9 mouse cellular contexts compared by ENCODE assay signal in the genomic region with DNA sequence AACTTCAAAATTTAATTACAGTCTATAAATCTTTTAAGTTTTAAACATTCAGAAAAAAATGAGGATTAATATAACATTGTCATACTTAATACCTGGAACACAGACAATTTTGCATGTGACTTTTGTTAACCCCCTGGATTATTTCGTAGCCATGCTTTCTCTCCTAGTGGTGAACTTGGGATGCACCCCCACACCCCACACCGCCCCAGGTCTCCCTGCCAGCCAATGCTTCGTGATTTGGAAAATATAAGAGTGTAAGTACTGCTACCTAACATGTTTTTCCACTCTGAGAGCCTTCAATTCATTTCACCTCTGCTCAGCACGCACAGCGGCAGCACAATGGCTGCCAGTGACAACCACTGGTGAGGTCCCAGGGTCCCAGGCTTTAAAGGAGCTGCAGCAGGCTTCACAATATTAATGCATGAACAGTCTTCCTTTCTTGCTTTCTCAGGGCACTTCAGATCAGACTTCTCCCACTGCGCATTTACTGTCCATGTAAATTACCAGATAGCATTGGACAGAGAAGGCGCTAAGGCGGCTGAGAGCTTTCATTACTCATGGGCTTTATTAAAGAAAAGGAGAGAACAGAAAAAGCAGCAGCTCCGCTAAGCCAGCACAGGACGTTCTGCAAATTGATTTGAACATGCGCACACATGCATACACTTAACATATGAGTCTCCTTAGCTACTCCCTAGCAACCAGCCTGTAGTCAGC.
A peak's percentile ranks its signal among the peaks of the same experiment; 100 is the strongest.
DNase-seq lines count a peak whose midpoint lies in the region; ATAC-seq lines count a peak whose summit lies in the region.
"Had no signal": no experiment of that assay in that cellular context is flagged by ENCODE, and none has a peak within 500 bp of the region (broad histone marks: within the 10 kb centered on the region; RNA-seq: fewer than 3 reads in every experiment).

No protein-coding gene starts in this region.

- intact Hi-C loops in left cerebral cortex, postnatal 36 days (cut with DNase I), result loop anchor here (10.0 kb wide), 1 partner anchor 107 kb away; no protein-coding TSS in a partner anchor

- no peak overlapping the region for H3K27ac ChIP-seq in embryonic facial prominence, embryonic 15.5 days (replicated peaks)
- peak overlapping the region; percentile 90 for H3K27ac ChIP-seq in neural tube, embryonic 15.5 days (replicated peaks)
- H3K27ac ChIP-seq: kidney, postnatal 0 days had no signal

- peak overlapping the region; percentile 21; the same call in 1 of the 2 replicates for H3K4me2 ChIP-seq in embryonic facial prominence, embryonic 15.5 days (replicated peaks)
- H3K4me2 ChIP-seq in neural tube, embryonic 15.5 days, result peak overlapping the region; percentile 56

- no peak overlapping the region for H3K9ac ChIP-seq in embryonic facial prominence, embryonic 15.5 days
- H3K9ac ChIP-seq in neural tube, embryonic 15.5 days (replicated peaks), result peak overlapping the region; percentile 40

- ATAC-seq in embryonic facial prominence, embryonic 15.5 days (ENCODE audit: insufficient number of reproducible peaks, low FRiP score, low TSS enrichment, low read depth), result peak; percentile 55; the same call in 1 of the 2 replicates
- peak; percentile 82 for ATAC-seq in neural tube, embryonic 15.5 days (ENCODE audit: low FRiP score)

- WGBS in embryonic facial prominence, embryonic 15.5 days, result 43% methylated on average over 11 of the region's 11 CpGs
- WGBS in neural tube, embryonic 15.5 days, result 26% methylated on average over 11 of the region's 11 CpGs

- no peak overlapping the region for H3K4me3 ChIP-seq in embryonic facial prominence, embryonic 15.5 days (replicated peaks)
- peak overlapping the region; percentile 32 for H3K4me3 ChIP-seq in neural tube, embryonic 15.5 days (replicated peaks)

- peaks cover 17% of the 10 kb centered on the region; the same call in 1 of the 2 replicates for H3K4me1 ChIP-seq in embryonic facial prominence, embryonic 15.5 days
- H3K4me1 ChIP-seq in neural tube, embryonic 15.5 days, result peaks cover 34% of the 10 kb centered on the region

- peak; percentile 6 for DNase-seq in embryo, embryonic 10 days (ENCODE audit: low spot score)
- no peak for DNase-seq in embryo, embryonic 9.5 days (ENCODE audit: extremely low spot score)
- peak; percentile 15 to 30 for DNase-seq in left cerebral cortex, postnatal 36 days (ENCODE audit: low spot score in 2 of 2)
- no peak for DNase-seq in kidney, postnatal 36 days
- no peak for DNase-seq in kidney, adult 9 months
- DNase-seq in cerebellum, adult 8-10 months, result no peak

- H3K9me3 ChIP-seq in embryonic facial prominence, embryonic 15.5 days (replicated peaks), result no peaks in the 10 kb centered on the region
- no peaks in the 10 kb centered on the region for H3K9me3 ChIP-seq in neural tube, embryonic 15.5 days (replicated peaks)

- H3K27me3 ChIP-seq in embryonic facial prominence, embryonic 15.5 days, result no peaks in the 10 kb centered on the region
- H3K27me3 ChIP-seq in neural tube, embryonic 15.5 days (replicated peaks), result no peaks in the 10 kb centered on the region

- peaks cover 9% of the 10 kb centered on the region for H3K36me3 ChIP-seq in embryonic facial prominence, embryonic 15.5 days
- no peaks in the 10 kb centered on the region for H3K36me3 ChIP-seq in neural tube, embryonic 15.5 days

Comparison
In these comparisons a context has a peak if more than half of its experiments do, and no peak if none do; other contexts are left out.
1. DNase-seq: peak in embryo, embryonic 10 days (single experiment) and left cerebral cortex, postnatal 36 days (2 of 2); none in embryo, embryonic 9.5 days (single experiment), kidney, postnatal 36 days (0 of 2), kidney, adult 9 months (single experiment) and cerebellum, adult 8-10 months (single experiment).